Mouse (Mus musculus) forebrain, postnatal 0 days (tissue): ENCODE measurements around the gene Fosl1. TPM values are rescaled to one million over a fixed set of nuclear protein-coding genes. Genes with fewer than 3 reads are reported as not detected.

Experiments used
- ATAC-seq: fragments of 200-750 bp; cut with Nextera tagmentation; 2 replicates; pipeline ENCODE4 v1.8.0; 2017; ENCODE audit warnings: mild to moderate bottlenecking, moderate library complexity
- DNase-seq: peaks from one replicate; pipeline ENCODE4 v3.0.0-alpha.2; 2015
- H3K27ac ChIP-seq: fragments of 300-500 bp; sonication (generic); 2 replicates; pipeline ENCODE4 v1.5.1; 2014; ENCODE audit warnings: low read depth, mild to moderate bottlenecking, antibody characterized with exemption, low read length, moderate library complexity, mixed read lengths
- H3K27me3 ChIP-seq: fragments of 300-500 bp; sonication (generic); 2 replicates; pipeline ENCODE4 v1.6.1; 2014; ENCODE audit warnings: mild to moderate bottlenecking, low read length, mixed read lengths; ENCODE audit not compliant: insufficient read depth
- H3K36me3 ChIP-seq: fragments of 300-500 bp; sonication (generic); 2 replicates; pipeline ENCODE4 v1.6.1; 2014; ENCODE audit warnings: mild to moderate bottlenecking, moderate library complexity; ENCODE audit not compliant: insufficient read depth
- H3K4me1 ChIP-seq: fragments of 300-500 bp; sonication (generic); 2 replicates; pipeline ENCODE4 v1.6.1; 2014; ENCODE audit warnings: antibody characterized with exemption; ENCODE audit not compliant: insufficient read depth
- H3K4me2 ChIP-seq: fragments of 300-500 bp; sonication (generic); 2 replicates; pipeline ENCODE4 v1.6.1; 2014; ENCODE audit warnings: low read depth, mild to moderate bottlenecking, moderate library complexity
- H3K4me3 ChIP-seq: fragments of 300-500 bp; sonication (generic); 2 replicates; pipeline ENCODE4 v1.5.1; 2014; ENCODE audit warnings: low read depth, low read length, mixed read lengths
- H3K9ac ChIP-seq: fragments of 300-500 bp; sonication (generic); 2 replicates; pipeline ENCODE4 v1.6.1; 2014; ENCODE audit warnings: mild to moderate bottlenecking
- H3K9me3 ChIP-seq: fragments of 300-500 bp; sonication (generic); 2 replicates; pipeline ENCODE4 v1.6.1; 2016; ENCODE audit warnings: low read length
- CTCF ChIP-seq: sonication (generic); IDR thresholded peaks from 2 replicates; pipeline ENCODE4 v1.5.1; 2016; ENCODE audit warnings: antibody characterized with exemption, control low read depth, low read depth
- WGBS: fragments of 180-500 bp; shearing (Covaris S2); extraction: QIAGEN DNeasy Blood & Tissue Kit; methylation state at CpG from one replicate; pipeline ENCODE4 v1.1.7; 2014; 5-methylcytosine and 5-hydroxymethylcytosine counted together
- polyA plus RNA-seq: library from polyadenylated mRNA; unstranded; fragments of >200 nt; fragmentation: Nextera tagmentation; extraction: Ambion mirVana; gene quantifications from 2 replicates; pipeline ENCODE4 v1.2.1, GENCODE M21; 2015
- total RNA-seq: library from RNA; depleted of rRNA; stranded (reverse); fragments of >200 nt; gene quantifications from 2 replicates; pipeline ENCODE4 v1.2.3, GENCODE M21; 2014

Fosl1 gene
- total and polyA plus RNA-seq, 2 experiments from 2014 or later: 0.19 TPM; not detected in 1

- Histone ChIP-seq H3K4me2 (no peak overlapping the region), H3K9ac (no peak overlapping the region), H3K27me3 (no peaks in the 10 kb centered on the region), H3K4me3 (no peak overlapping the region), H3K27ac (no peak overlapping the region), H3K4me1 (peaks cover 8% of the 10 kb centered on the region; the same call in 1 of the 2 replicates), H3K9me3 (no peaks in the 10 kb centered on the region), H3K36me3 (peaks cover 33% of the 10 kb centered on the region)
- WGBS: 94% methylated on average over 9 of the region's 9 CpGs
- TF ChIP-seq CTCF: no peak
- DNase-seq: no peak
- ATAC-seq: no peak
Measured at GRCm38 (mm10) chr19:5419630-5420029, 27.7 kb upstream of the Fosl1 start.

GRCm38 (mm10) chr19:5420579-5420978 lies 26.8 kb upstream of the Fosl1 start:
- no peak for TF ChIP-seq CTCF
- H3K9ac ChIP-seq: no peak overlapping the region
- H3K4me2 ChIP-seq: no peak overlapping the region
- H3K4me3 ChIP-seq: no peak overlapping the region
- peaks cover 33% of the 10 kb centered on the region for H3K36me3 ChIP-seq
- no peaks in the 10 kb centered on the region for H3K9me3 ChIP-seq
- no peak for DNase-seq
- no peak for ATAC-seq
- peaks cover 8% of the 10 kb centered on the region; the same call in 1 of the 2 replicates for H3K4me1 ChIP-seq
- 97% methylated on average over 6 of the region's 6 CpGs for WGBS
- H3K27me3 ChIP-seq: no peaks in the 10 kb centered on the region
- no peak overlapping the region for H3K27ac ChIP-seq

- Histone ChIP-seq H3K4me1 (peaks cover 8% of the 10 kb centered on the region; the same call in 1 of the 2 replicates), H3K27me3 (no peaks in the 10 kb centered on the region), H3K9me3 (no peaks in the 10 kb centered on the region), H3K27ac (no peak overlapping the region), H3K4me3 (no peak overlapping the region), H3K36me3 (peaks cover 40% of the 10 kb centered on the region), H3K4me2 (no peak overlapping the region), H3K9ac (no peak overlapping the region)
- TF ChIP-seq CTCF: no peak
- no peak for DNase-seq
- no peak for ATAC-seq
- WGBS: 81% methylated on average over 5 of the region's 5 CpGs
Measured at GRCm38 (mm10) chr19:5421784-5422183, 25.6 kb upstream of the Fosl1 start.

DNA sequence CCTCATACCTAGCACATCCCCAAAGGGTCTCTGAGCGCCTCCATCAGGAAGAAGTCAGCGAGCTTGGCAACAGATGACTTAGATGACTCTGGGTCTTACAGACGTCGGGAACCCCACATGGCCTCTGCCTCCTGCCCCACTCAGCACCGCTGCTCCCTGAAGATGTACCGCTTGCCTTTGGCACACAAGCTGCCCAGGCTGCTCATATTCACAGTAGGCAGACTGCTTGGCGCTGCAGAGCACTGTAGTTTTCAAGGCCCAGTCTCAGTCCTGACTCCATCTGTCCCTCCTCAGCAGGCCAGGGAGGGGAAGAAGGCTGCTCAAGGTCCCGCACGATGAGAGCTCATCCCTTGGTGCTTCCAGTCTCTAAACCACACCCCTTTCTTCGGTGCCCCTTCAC lies 25.1 kb upstream of the Fosl1 start:
- Histone ChIP-seq H3K27ac (no peak overlapping the region), H3K9ac (no peak overlapping the region), H3K4me1 (peaks cover 8% of the 10 kb centered on the region; the same call in 1 of the 2 replicates), H3K27me3 (no peaks in the 10 kb centered on the region), H3K9me3 (no peaks in the 10 kb centered on the region), H3K36me3 (peaks cover 45% of the 10 kb centered on the region), H3K4me3 (no peak overlapping the region), H3K4me2 (no peak overlapping the region)
- ATAC-seq: no peak
- no peak for TF ChIP-seq CTCF
- 80% methylated on average over 10 of the region's 10 CpGs for WGBS
- no peak for DNase-seq

GRCm38 (mm10) chr19:5422895-5423443 lies 24.4 kb upstream of the Fosl1 start:
- ATAC-seq (no peak), DNase-seq (no peak)
- Histone ChIP-seq H3K4me3 (peak overlapping the region; percentile 58; the same call in 1 of the 2 replicates), H3K36me3 (peaks cover 46% of the 10 kb centered on the region), H3K9ac (no peak overlapping the region; the same call in 1 of the 2 replicates), H3K27me3 (no peaks in the 10 kb centered on the region), H3K4me1 (peaks cover 8% of the 10 kb centered on the region; the same call in 1 of the 2 replicates), H3K9me3 (no peaks in the 10 kb centered on the region), H3K27ac (no peak overlapping the region), H3K4me2 (peak overlapping the region; percentile 67)
- no peak for TF ChIP-seq CTCF
- WGBS: 79% methylated on average over 9 of the region's 9 CpGs

DNA sequence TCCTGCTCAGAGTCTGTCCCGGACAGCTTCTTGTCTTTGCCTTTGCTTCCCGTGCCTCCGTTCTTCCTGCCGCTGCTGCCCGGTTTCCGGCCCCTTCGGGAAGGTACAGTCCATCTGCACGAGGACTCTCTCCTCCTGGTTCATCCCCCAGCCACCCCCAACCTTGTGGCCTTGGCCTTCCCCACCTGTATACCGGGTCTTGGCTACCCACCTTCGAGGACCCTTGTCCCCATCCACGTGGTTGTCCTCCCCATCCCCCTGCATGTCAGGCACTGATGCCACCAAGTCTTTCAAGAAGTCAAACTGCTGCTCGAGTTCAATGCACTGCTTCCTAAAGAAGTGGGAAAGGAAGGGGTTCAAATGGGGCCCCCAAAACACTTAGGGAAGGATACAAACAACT lies 23.8 kb upstream of the Fosl1 start:
- DNase-seq (no peak), ATAC-seq (no peak)
- Histone ChIP-seq H3K27me3 (no peaks in the 10 kb centered on the region), H3K4me2 (peak overlapping the region; percentile 67), H3K27ac (no peak overlapping the region), H3K4me3 (peak overlapping the region; percentile 58), H3K9ac (peak overlapping the region; percentile 83), H3K9me3 (no peaks in the 10 kb centered on the region), H3K36me3 (peaks cover 46% of the 10 kb centered on the region), H3K4me1 (peaks cover 8% of the 10 kb centered on the region; the same call in 1 of the 2 replicates)
- 61% methylated on average over 12 of the region's 12 CpGs for WGBS
- TF ChIP-seq CTCF: no peak

- ATAC-seq (peak; percentile 56), DNase-seq (peak; percentile 72)
- Histone ChIP-seq H3K4me3 (peak overlapping the region; percentile 58), H3K9ac (peak overlapping the region; percentile 83), H3K9me3 (no peaks in the 10 kb centered on the region), H3K4me1 (peaks cover 8% of the 10 kb centered on the region; the same call in 1 of the 2 replicates), H3K4me2 (peak overlapping the region; percentile 67), H3K27me3 (no peaks in the 10 kb centered on the region), H3K27ac (peak overlapping the region; percentile 85), H3K36me3 (peaks cover 45% of the 10 kb centered on the region)
- peak; percentile 37 for TF ChIP-seq CTCF
- 3% methylated on average over 43 of the region's 48 CpGs for WGBS
Measured at GRCm38 (mm10) chr19:5424092-5424781, 23.1 kb upstream of the Fosl1 start.
